In genomic region chr1:72791743-72792142, GRCm38 (mm10) we compare ENCODE assay signal across 21 mouse cellular contexts. TPM values are rescaled to one million over a fixed set of nuclear protein-coding genes. Genes with fewer than 3 reads are reported as not detected.
DNase-seq lines count a peak whose midpoint lies in the region; ATAC-seq and TF ChIP-seq lines count a peak whose summit lies in the region.
"Had no signal": no experiment of that assay in that cellular context is flagged by ENCODE, and none has a peak within 500 bp of the region (broad histone marks: within the 10 kb centered on the region; RNA-seq: fewer than 3 reads in every experiment).

No protein-coding gene starts in this region.

- no peaks in the 10 kb centered on the region for H3K36me3 ChIP-seq in embryonic facial prominence, embryonic 11.5 days (replicated peaks; ENCODE audit: control insufficient read depth, insufficient read depth, low read depth, low read length)
- no peaks in the 10 kb centered on the region for H3K36me3 ChIP-seq in embryonic facial prominence, embryonic 10.5 days (replicated peaks)
- H3K36me3 ChIP-seq in liver, postnatal 0 days (replicated peaks; ENCODE audit: insufficient read depth, low read length), result no peaks in the 10 kb centered on the region
- no peaks in the 10 kb centered on the region for H3K36me3 ChIP-seq in liver, embryonic 12.5 days
- H3K36me3 ChIP-seq: G1E had no signal

- H3K4me1 ChIP-seq in embryonic facial prominence, embryonic 11.5 days (ENCODE audit: control insufficient read depth, insufficient read depth, low read length), result no peaks in the 10 kb centered on the region
- H3K4me1 ChIP-seq in embryonic facial prominence, embryonic 10.5 days, result peaks cover 24% of the 10 kb centered on the region
- H3K4me1 ChIP-seq in liver, postnatal 0 days (ENCODE audit: insufficient read depth), result no peaks in the 10 kb centered on the region
- H3K4me1 ChIP-seq in liver, embryonic 12.5 days, result no peaks in the 10 kb centered on the region

- ATAC-seq in embryonic facial prominence, embryonic 11.5 days (replicated peaks; ENCODE audit: insufficient number of reproducible peaks, low FRiP score, low TSS enrichment, low read depth), result no peak
- peak; percentile 67 for ATAC-seq in liver, postnatal 0 days
- no peak for ATAC-seq in liver, embryonic 12.5 days
- ATAC-seq: activated CD4-positive, CD25-positive, alpha-beta regulatory T cell, adult 4 months; CD4-positive, CD25-positive, alpha-beta regulatory T cell, adult 4 months; forebrain, embryonic 13.5 days; forebrain, embryonic 16.5 days; Patski had no signal

- no peaks in the 10 kb centered on the region for H3K9me3 ChIP-seq in embryonic facial prominence, embryonic 11.5 days (replicated peaks; ENCODE audit: control insufficient read depth, low read length)
- H3K9me3 ChIP-seq in embryonic facial prominence, embryonic 10.5 days, result no peaks in the 10 kb centered on the region
- peaks cover 7% of the 10 kb centered on the region; the same call in 1 of the 2 replicates for H3K9me3 ChIP-seq in liver, postnatal 0 days (ENCODE audit: low read length)
- H3K9me3 ChIP-seq in liver, embryonic 12.5 days (replicated peaks), result no peaks in the 10 kb centered on the region
- H3K9me3 ChIP-seq: forebrain, embryonic 13.5 days; G1E had no signal

- H3K4me3 ChIP-seq in embryonic facial prominence, embryonic 11.5 days (ENCODE audit: low read depth, low read length), result no peak overlapping the region
- no peak overlapping the region for H3K4me3 ChIP-seq in embryonic facial prominence, embryonic 10.5 days
- H3K4me3 ChIP-seq in liver, postnatal 0 days (ENCODE audit: low read depth, low read length), result no peak overlapping the region
- no peak overlapping the region for H3K4me3 ChIP-seq in liver, embryonic 12.5 days
- H3K4me3 ChIP-seq: forebrain, embryonic 13.5 days had no signal

- no peak for TF ChIP-seq CTCF in liver, postnatal 0 days (IDR thresholded peaks at IDR 0.05; ENCODE audit: low read depth)

- no peaks in the 10 kb centered on the region for H3K27me3 ChIP-seq in embryonic facial prominence, embryonic 11.5 days (ENCODE audit: control insufficient read depth, insufficient read depth, low read length)
- no peaks in the 10 kb centered on the region for H3K27me3 ChIP-seq in embryonic facial prominence, embryonic 10.5 days (replicated peaks; ENCODE audit: low read depth, poor library complexity, severe bottlenecking)
- no peaks in the 10 kb centered on the region for H3K27me3 ChIP-seq in liver, postnatal 0 days (ENCODE audit: insufficient read depth, low read length)
- H3K27me3 ChIP-seq in liver, embryonic 12.5 days (replicated peaks), result no peaks in the 10 kb centered on the region
- H3K27me3 ChIP-seq: CH12.LX; forebrain, embryonic 13.5 days; Patski had no signal

- no peak overlapping the region for H3K9ac ChIP-seq in embryonic facial prominence, embryonic 11.5 days (replicated peaks; ENCODE audit: low read length)
- no peak overlapping the region for H3K9ac ChIP-seq in liver, postnatal 0 days (replicated peaks)
- H3K9ac ChIP-seq in liver, embryonic 12.5 days, result no peak overlapping the region
- H3K9ac ChIP-seq: forebrain, embryonic 13.5 days had no signal

- no peak overlapping the region for H3K4me2 ChIP-seq in embryonic facial prominence, embryonic 11.5 days (ENCODE audit: low read depth, low read length)
- no peak overlapping the region for H3K4me2 ChIP-seq in liver, postnatal 0 days (ENCODE audit: low read depth, low read length)
- no peak overlapping the region for H3K4me2 ChIP-seq in liver, embryonic 12.5 days
- H3K4me2 ChIP-seq: forebrain, embryonic 13.5 days had no signal

- peak; percentile 54 for DNase-seq in embryonic facial prominence, embryonic 11.5 days (ENCODE audit: low spot score)
- DNase-seq in embryonic facial prominence, embryonic 10.5 days (ENCODE audit: low spot score), result no peak
- DNase-seq in liver, postnatal 0 days, result no peak
- DNase-seq in heart, postnatal 4 days, result no peak
- DNase-seq: adrenal gland, adult 8-10 months; adrenal gland, postnatal 14 days; adrenal gland, postnatal 36 days; B cell, adult 2 months; cerebellum, adult 11-12 months; cerebellum, adult 2 months; cerebellum, adult 9-10 months; cerebellum, postnatal 10 days; cerebellum, postnatal 25 days had no signal

- 0 out of 2 replicates have a peak overlapping the region, but pooled peaks have one; percentile 35 for H3K27ac ChIP-seq in embryonic facial prominence, embryonic 11.5 days (replicated peaks; ENCODE audit: low read depth, low read length)
- H3K27ac ChIP-seq in embryonic facial prominence, embryonic 10.5 days (replicated peaks), result no peak overlapping the region
- peak overlapping the region; percentile 68 for H3K27ac ChIP-seq in liver, postnatal 0 days (ENCODE audit: low read depth)
- no peak overlapping the region for H3K27ac ChIP-seq in liver, embryonic 12.5 days
- H3K27ac ChIP-seq: forebrain, embryonic 13.5 days had no signal

- no peak for TF ChIP-seq EP300 in liver, postnatal 0 days (IDR thresholded peaks at IDR 0.05; ENCODE audit: low read depth)

RNA-seq across cellular contexts. Expression of gene Igfbp2, which starts 32.6 kb away (rescaled TPM):
- polyA plus RNA-seq in embryonic facial prominence, embryonic 11.5 days (2014; fragmentation: Nextera tagmentation; extraction: Ambion mirVana), result 368 and 450 TPM in 2 replicates
- 474 and 479 TPM in 2 replicates for polyA plus RNA-seq in embryonic facial prominence, embryonic 10.5 days (2016; fragmentation: Nextera tagmentation; extraction: Ambion mirVana)
- 3,364 and 3,428 TPM in 2 replicates for polyA plus RNA-seq in liver, postnatal 0 days (2015; fragmentation: Nextera tagmentation; extraction: Ambion mirVana)
- 12.4 and 14.3 TPM in 2 replicates for polyA plus RNA-seq in liver, embryonic 12.5 days (2016; fragmentation: Nextera tagmentation; extraction: Ambion mirVana)
- 1 to 10 TPM; 5.3 to 8.4 TPM for total RNA-seq in heart, postnatal 4 days (2021)
- polyA plus RNA-seq: activated CD4-positive, CD25-positive, alpha-beta regulatory T cell, adult 4 months; CD4-positive, CD25-positive, alpha-beta regulatory T cell, adult 4 months; G1E had no signal

Comparison
In these comparisons a context has a peak if more than half of its experiments do, and no peak if none do; other contexts are left out.
1. H3K27ac ChIP-seq: peak in embryonic facial prominence, embryonic 11.5 days (single experiment) and liver, postnatal 0 days (single experiment); none in embryonic facial prominence, embryonic 10.5 days (single experiment) and liver, embryonic 12.5 days (single experiment).
2. RNA of gene Igfbp2, which starts 32.6 kb away (polyA plus RNA-seq): 3,364 to 3,428 TPM in liver, postnatal 0 days, 474 to 479 TPM in embryonic facial prominence, embryonic 10.5 days and 368 to 450 TPM in embryonic facial prominence, embryonic 11.5 days; 12.4 to 14.3 TPM in liver, embryonic 12.5 days; every median in the first group is over 10 times any median in the second.